ENCODE assay signal across 9 mouse cellular contexts in the genomic region with DNA sequence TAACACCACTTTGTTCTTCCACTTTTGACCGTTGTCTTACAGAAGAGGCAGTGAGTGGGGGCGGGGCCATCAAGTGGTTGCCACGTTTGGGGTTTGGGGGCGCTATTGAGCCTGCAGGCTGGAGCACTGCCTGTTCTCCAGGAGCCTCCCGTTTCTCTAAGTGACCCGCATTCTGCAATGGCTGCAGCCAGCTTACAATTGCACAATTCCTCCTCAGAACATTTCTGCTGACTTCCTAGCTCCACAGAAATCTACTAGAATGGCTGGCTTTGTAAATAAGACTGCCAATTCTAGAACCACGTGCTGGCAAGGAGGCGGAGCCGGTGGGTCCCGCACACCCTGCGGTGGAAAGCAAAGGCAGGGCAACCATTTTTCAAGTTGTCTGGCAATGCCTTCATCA. TPM values are rescaled to one million over a fixed set of nuclear protein-coding genes. Genes with fewer than 3 reads are reported as not detected.
DNase-seq lines count a peak whose midpoint lies in the region; ATAC-seq and TF ChIP-seq lines count a peak whose summit lies in the region.
"Had no signal": no experiment of that assay in that cellular context is flagged by ENCODE, and none has a peak within 500 bp of the region (broad histone marks: within the 10 kb centered on the region; RNA-seq: fewer than 3 reads in every experiment).

No protein-coding gene starts in this region.

- peaks cover 11% of the 10 kb centered on the region; the same call in 1 of the 2 replicates for H3K4me1 ChIP-seq in kidney, postnatal 0 days (replicated peaks; ENCODE audit: insufficient read depth, low read length)
- H3K4me1 ChIP-seq in lung, postnatal 0 days (ENCODE audit: insufficient read depth, low read depth, low read length), result peaks cover 3% of the 10 kb centered on the region; the same call in 1 of the 2 replicates
- H3K4me1 ChIP-seq in stomach, embryonic 14.5 days (ENCODE audit: control insufficient read depth, insufficient read depth, low read length), result 0 out of 2 replicates have a peak, but pooled peaks cover 5% of the 10 kb centered on the region
- H3K4me1 ChIP-seq in forebrain, embryonic 12.5 days, result no peaks in the 10 kb centered on the region

- H3K4me3 ChIP-seq in left cerebral cortex, adult 2 months, result no peak overlapping the region
- no peak overlapping the region for H3K4me3 ChIP-seq in kidney, postnatal 0 days (replicated peaks; ENCODE audit: low read depth, low read length)
- no peak overlapping the region for H3K4me3 ChIP-seq in lung, postnatal 0 days (ENCODE audit: low read depth, low read length)
- H3K4me3 ChIP-seq in stomach, embryonic 14.5 days (ENCODE audit: low read depth, low read length), result no peak overlapping the region
- no peak overlapping the region for H3K4me3 ChIP-seq in forebrain, embryonic 12.5 days (replicated peaks)
- H3K4me3 ChIP-seq: liver, embryonic 13.5 days had no signal

- no peaks in the 10 kb centered on the region for H3K27me3 ChIP-seq in kidney, postnatal 0 days (ENCODE audit: insufficient read depth, low read length)
- no peaks in the 10 kb centered on the region for H3K27me3 ChIP-seq in lung, postnatal 0 days (replicated peaks; ENCODE audit: insufficient read depth, low read length)
- H3K27me3 ChIP-seq in stomach, embryonic 14.5 days (ENCODE audit: control insufficient read depth, insufficient read depth, low read length), result no peaks in the 10 kb centered on the region
- no peaks in the 10 kb centered on the region for H3K27me3 ChIP-seq in forebrain, embryonic 12.5 days
- H3K27me3 ChIP-seq: liver, embryonic 13.5 days had no signal

- WGBS in kidney, postnatal 0 days, result 23% methylated on average over 11 of the region's 11 CpGs
- 17% methylated on average over 11 of the region's 11 CpGs for WGBS in lung, postnatal 0 days
- WGBS in stomach, embryonic 14.5 days, result 26% methylated on average over 11 of the region's 11 CpGs
- 43% methylated on average over 11 of the region's 11 CpGs for WGBS in forebrain, embryonic 12.5 days

- peak overlapping the region; percentile 42 for H3K4me2 ChIP-seq in kidney, postnatal 0 days (ENCODE audit: low read length)
- H3K4me2 ChIP-seq in lung, postnatal 0 days (replicated peaks; ENCODE audit: low read depth, low read length), result peak overlapping the region; percentile 5
- 0 out of 2 replicates have a peak overlapping the region, but pooled peaks have one; percentile 11 for H3K4me2 ChIP-seq in stomach, embryonic 14.5 days (replicated peaks; ENCODE audit: low read depth, low read length)
- no peak overlapping the region for H3K4me2 ChIP-seq in forebrain, embryonic 12.5 days
- H3K4me2 ChIP-seq: liver, embryonic 13.5 days had no signal

- intact Hi-C loops in left cerebral cortex, adult 2 months (cut with DNase I), result no loop called here
- intact Hi-C loops in gastrocnemius, postnatal 36 days (cut with DNase I), result no loop called here

- TF ChIP-seq CTCF in left cerebral cortex, adult 2 months (IDR thresholded peaks at IDR 0.05), result peak; percentile 38
- peak; percentile 51 for TF ChIP-seq CTCF in kidney, postnatal 0 days (IDR thresholded peaks at IDR 0.05; ENCODE audit: low read depth)
- peak; percentile 68 for TF ChIP-seq CTCF in lung, postnatal 0 days (IDR thresholded peaks at IDR 0.05)

- no peak for TF ChIP-seq EP300 in lung, postnatal 0 days (IDR thresholded peaks at IDR 0.05)

- no peak overlapping the region for H3K27ac ChIP-seq in left cerebral cortex, adult 2 months
- H3K27ac ChIP-seq in kidney, postnatal 0 days, result peak overlapping the region; percentile 19; the same call in 1 of the 2 replicates
- H3K27ac ChIP-seq in lung, postnatal 0 days (ENCODE audit: low read length), result 0 out of 2 replicates have a peak overlapping the region, but pooled peaks have one; percentile 17
- H3K27ac ChIP-seq in stomach, embryonic 14.5 days (ENCODE audit: low read length), result peak overlapping the region; percentile 59; the same call in 1 of the 2 replicates
- H3K27ac ChIP-seq in forebrain, embryonic 12.5 days, result no peak overlapping the region
- H3K27ac ChIP-seq: liver, embryonic 13.5 days had no signal

- H3K9ac ChIP-seq in kidney, postnatal 0 days (ENCODE audit: low read depth, low read length), result no peak overlapping the region
- no peak overlapping the region for H3K9ac ChIP-seq in lung, postnatal 0 days (replicated peaks; ENCODE audit: low read depth)
- H3K9ac ChIP-seq in stomach, embryonic 14.5 days (replicated peaks; ENCODE audit: low read depth, low read length), result no peak overlapping the region
- no peak overlapping the region for H3K9ac ChIP-seq in forebrain, embryonic 12.5 days
- H3K9ac ChIP-seq: liver, embryonic 13.5 days had no signal

- H3K9me3 ChIP-seq in kidney, postnatal 0 days (replicated peaks; ENCODE audit: low read length), result no peaks in the 10 kb centered on the region
- H3K9me3 ChIP-seq in lung, postnatal 0 days (ENCODE audit: low read length), result no peaks in the 10 kb centered on the region
- H3K9me3 ChIP-seq in stomach, embryonic 14.5 days (ENCODE audit: control insufficient read depth, low read depth, low read length), result no peaks in the 10 kb centered on the region
- H3K9me3 ChIP-seq in forebrain, embryonic 12.5 days, result no peaks in the 10 kb centered on the region
- H3K9me3 ChIP-seq: liver, embryonic 13.5 days had no signal

- DNase-seq in left cerebral cortex, adult 2 months (ENCODE audit: extremely low spot score in 1 of 2, low spot score in 2 of 2), result peak; percentile 33 to 45
- DNase-seq in left cerebral cortex, adult 11 months (ENCODE audit: low spot score), result no peak
- DNase-seq in adrenal gland, adult 8-10 months, result peak; percentile 26
- DNase-seq in gastrocnemius, postnatal 36 days, result peak; percentile 53 to 63
- peak; percentile 82 for DNase-seq in kidney, postnatal 0 days (ENCODE audit: low spot score)
- DNase-seq in lung, postnatal 0 days (ENCODE audit: low spot score), result peak; percentile 94
- DNase-seq: liver, embryonic 13.5 days had no signal

- no peaks in the 10 kb centered on the region for H3K36me3 ChIP-seq in kidney, postnatal 0 days (ENCODE audit: insufficient read depth, low read length)
- H3K36me3 ChIP-seq in lung, postnatal 0 days (ENCODE audit: insufficient read depth, low read length), result no peaks in the 10 kb centered on the region
- H3K36me3 ChIP-seq in stomach, embryonic 14.5 days (ENCODE audit: control insufficient read depth, insufficient read depth, low read length), result no peaks in the 10 kb centered on the region
- no peaks in the 10 kb centered on the region for H3K36me3 ChIP-seq in forebrain, embryonic 12.5 days (replicated peaks)
- H3K36me3 ChIP-seq: liver, embryonic 13.5 days had no signal

- ATAC-seq in kidney, postnatal 0 days (replicated peaks; ENCODE audit: low FRiP score, low read depth), result no peak; the same call in 1 of the 2 replicates
- peak; percentile 76 for ATAC-seq in lung, postnatal 0 days
- ATAC-seq in stomach, embryonic 14.5 days (ENCODE audit: insufficient number of reproducible peaks, insufficient read depth, low FRiP score, low read depth), result no peak
- no peak for ATAC-seq in forebrain, embryonic 12.5 days (ENCODE audit: low FRiP score)

RNA-seq across cellular contexts. Expression of gene Nlrp3, which starts 3.0 kb away (rescaled TPM):
- under 1 TPM; 0.72 to 0.88 TPM for total RNA-seq in left cerebral cortex, adult 2 months (2021)
- total RNA-seq in adrenal gland, adult 8-10 months (2022), result 1 to 10 TPM; 1.0 to 1.6 (median 1.3) TPM
- under 1 TPM in 1 of 2 experiments, not detected in 1; 0.10 TPM for total RNA-seq in gastrocnemius, postnatal 36 days (2021)
- 0.09 and 0.10 TPM in 2 replicates for polyA plus RNA-seq in kidney, postnatal 0 days (2015; fragmentation: Nextera tagmentation; extraction: Ambion mirVana)
- 0.74 and 1.5 TPM in 2 replicates for polyA plus RNA-seq in lung, postnatal 0 days (2015; fragmentation: Nextera tagmentation; extraction: Ambion mirVana)
- 0.14 and 0.27 TPM in 2 replicates for polyA plus RNA-seq in stomach, embryonic 14.5 days (2014; fragmentation: Nextera tagmentation; extraction: Ambion mirVana)
- 0.10 TPM in 1 of 2 replicates, not detected in the other for polyA plus RNA-seq in forebrain, embryonic 12.5 days (2016; fragmentation: Nextera tagmentation; extraction: Ambion mirVana)

RNA-seq across cellular contexts. Expression of gene Zkscan17, which starts 11.8 kb away (rescaled TPM):
- 10 to 100 TPM in 1 of 2 experiments, 1 to 10 TPM in 1; 8.2 to 11.7 TPM for total RNA-seq in left cerebral cortex, adult 2 months (2021)
- 10 to 100 TPM; 15.4 to 23.8 (median 20.3) TPM for total RNA-seq in adrenal gland, adult 8-10 months (2022)
- 10 to 100 TPM; 14.8 to 17.1 TPM for total RNA-seq in gastrocnemius, postnatal 36 days (2021)
- 19.9 and 20.1 TPM in 2 replicates for polyA plus RNA-seq in kidney, postnatal 0 days (2015; fragmentation: Nextera tagmentation; extraction: Ambion mirVana)
- polyA plus RNA-seq in lung, postnatal 0 days (2015; fragmentation: Nextera tagmentation; extraction: Ambion mirVana), result 13.1 and 13.3 TPM in 2 replicates
- 19.4 and 20.9 TPM in 2 replicates for polyA plus RNA-seq in stomach, embryonic 14.5 days (2014; fragmentation: Nextera tagmentation; extraction: Ambion mirVana)
- polyA plus RNA-seq in forebrain, embryonic 12.5 days (2016; fragmentation: Nextera tagmentation; extraction: Ambion mirVana), result 29.6 and 34.9 TPM in 2 replicates

RNA-seq across cellular contexts. Expression of gene Olfr222, which starts 37.6 kb away (rescaled TPM):
- not detected for total RNA-seq in left cerebral cortex, adult 2 months (2021)
- not detected for total RNA-seq in adrenal gland, adult 8-10 months (2022)
- not detected for total RNA-seq in gastrocnemius, postnatal 36 days (2021)
- polyA plus RNA-seq in kidney, postnatal 0 days (2015; fragmentation: Nextera tagmentation; extraction: Ambion mirVana), result not detected in 2 replicates
- not detected in 2 replicates for polyA plus RNA-seq in lung, postnatal 0 days (2015; fragmentation: Nextera tagmentation; extraction: Ambion mirVana)
- polyA plus RNA-seq in stomach, embryonic 14.5 days (2014; fragmentation: Nextera tagmentation; extraction: Ambion mirVana), result not detected in 2 replicates
- polyA plus RNA-seq in forebrain, embryonic 12.5 days (2016; fragmentation: Nextera tagmentation; extraction: Ambion mirVana), result not detected in 2 replicates
- polyA plus RNA-seq: liver, embryonic 13.5 days had no signal

RNA-seq across cellular contexts. Expression of gene Olfr223, which starts 54.7 kb away (rescaled TPM):
- total RNA-seq in left cerebral cortex, adult 2 months (2021), result not detected
- not detected for total RNA-seq in adrenal gland, adult 8-10 months (2022)
- not detected for total RNA-seq in gastrocnemius, postnatal 36 days (2021)
- not detected in 2 replicates for polyA plus RNA-seq in kidney, postnatal 0 days (2015; fragmentation: Nextera tagmentation; extraction: Ambion mirVana)
- not detected in 2 replicates for polyA plus RNA-seq in lung, postnatal 0 days (2015; fragmentation: Nextera tagmentation; extraction: Ambion mirVana)
- polyA plus RNA-seq in stomach, embryonic 14.5 days (2014; fragmentation: Nextera tagmentation; extraction: Ambion mirVana), result not detected in 2 replicates
- not detected in 2 replicates for polyA plus RNA-seq in forebrain, embryonic 12.5 days (2016; fragmentation: Nextera tagmentation; extraction: Ambion mirVana)
- polyA plus RNA-seq: liver, embryonic 13.5 days had no signal

Comparison
In these comparisons a context has a peak if more than half of its experiments do, and no peak if none do; other contexts are left out.
1. H3K27ac ChIP-seq: peak in kidney, postnatal 0 days (single experiment), lung, postnatal 0 days (single experiment) and stomach, embryonic 14.5 days (single experiment); none in left cerebral cortex, adult 2 months (single experiment) and forebrain, embryonic 12.5 days (single experiment).
2. Peak in every context shown above with its lines, with median percentiles within 50 percentile points of each other: CTCF ChIP-seq.